Mouse (Mus musculus) urinary bladder, postnatal 36 days (tissue): ENCODE results near the gene Gm20388.

Experiments used
- DNase-seq, 2 experiments: peaks; one replicate each; pipeline ENCODE4 v3.0.0; 2022; ENCODE audit warnings: low spot score in 2 of 2, mixed read lengths in 1 of 2

Gene Gm20388

GRCm38 (mm10) chr8:121377680-121378079, 1467.0 kb downstream of the Gm20388 start:
- DNase-seq = no peak

DNA sequence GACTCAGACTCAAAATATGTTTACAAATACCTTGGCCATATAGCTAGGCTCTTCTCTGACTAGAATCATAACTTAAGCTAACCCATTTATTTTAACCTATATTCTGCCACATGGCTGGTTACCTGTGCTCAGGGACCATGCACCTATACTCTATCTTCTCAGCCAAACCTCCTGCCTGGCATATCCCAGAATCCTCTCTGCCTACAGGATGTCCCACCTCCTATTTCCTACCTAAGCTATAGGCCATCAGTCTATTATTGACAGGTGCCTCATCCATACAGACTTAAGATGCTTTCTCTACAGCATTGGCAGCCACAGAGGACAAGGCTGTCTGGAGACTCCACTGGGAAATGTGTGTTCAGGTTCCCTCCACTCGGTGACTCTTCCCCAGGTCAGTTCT, 1468.7 kb downstream of the Gm20388 start:
- DNase-seq = no peak

- DNase-seq = peak; percentile 46 to 63
Measured at GRCm38 (mm10) chr8:121382583-121383241, 1472.1 kb downstream of the Gm20388 start.

DNA sequence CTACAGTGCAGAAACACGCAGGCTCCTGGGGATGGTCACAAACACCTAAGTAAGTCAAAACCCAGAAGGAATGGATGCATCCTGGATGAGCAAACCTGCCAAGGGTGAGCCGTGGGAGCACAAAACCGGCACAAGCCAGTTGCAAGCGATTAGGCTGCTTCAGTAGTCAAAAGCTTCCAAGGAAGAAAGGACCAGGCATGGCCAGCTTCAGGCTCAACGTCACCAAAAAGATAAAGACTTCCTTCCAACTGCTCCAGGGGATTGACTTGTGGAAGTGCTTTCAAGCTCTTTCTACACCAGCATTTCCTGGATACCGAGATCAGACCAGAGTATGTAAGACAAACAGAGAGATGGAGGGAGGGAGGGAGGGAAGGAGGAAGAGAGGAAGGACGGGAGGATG, 1474.9 kb downstream of the Gm20388 start:
- no peak for DNase-seq

- no peak for DNase-seq
Measured at GRCm38 (mm10) chr8:121390608-121391007, 1480.0 kb downstream of the Gm20388 start.

DNA sequence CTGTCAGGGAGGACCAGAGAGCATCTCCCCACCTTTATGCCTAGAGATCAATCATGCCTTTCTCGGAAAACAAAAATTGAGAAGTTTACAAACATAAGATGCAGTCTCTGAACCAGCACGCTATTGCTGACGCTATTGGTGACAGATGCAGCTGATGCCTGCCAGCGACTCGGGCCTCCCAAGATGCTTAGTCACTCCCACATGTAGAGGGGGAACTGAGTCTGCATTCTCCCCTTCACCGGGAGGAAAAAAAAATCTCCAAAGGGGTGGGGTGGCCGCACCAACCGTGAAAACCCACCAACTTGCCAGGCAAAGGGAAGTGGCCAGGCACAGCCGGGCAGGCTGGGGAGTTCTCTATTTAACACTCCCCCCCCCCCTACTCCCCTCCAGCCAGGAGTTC, 1480.6 kb downstream of the Gm20388 start:
- no peak for DNase-seq

- no peak for DNase-seq
Measured at GRCm38 (mm10) chr8:121391771-121392170, 1481.1 kb downstream of the Gm20388 start.

DNA sequence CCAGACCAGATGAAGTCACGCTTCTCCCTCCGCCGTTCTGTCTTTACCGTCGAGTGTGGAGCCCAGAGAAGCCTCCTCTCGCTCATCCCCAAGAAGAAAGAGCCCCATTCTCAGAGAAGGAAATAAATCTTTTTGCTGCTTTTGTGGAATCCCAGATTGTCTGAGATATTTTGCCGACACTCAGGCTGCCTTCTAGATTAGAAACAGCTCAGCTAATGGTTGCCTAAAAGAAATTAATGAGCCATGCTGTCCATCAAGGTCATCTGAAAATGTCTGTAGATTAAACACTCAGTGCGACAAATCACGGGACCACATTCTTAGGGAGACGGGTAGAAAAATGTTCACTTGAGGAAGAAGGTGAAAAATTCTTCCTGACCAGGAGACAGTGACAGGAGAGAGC, 1481.8 kb downstream of the Gm20388 start:
- no peak for DNase-seq

DNA sequence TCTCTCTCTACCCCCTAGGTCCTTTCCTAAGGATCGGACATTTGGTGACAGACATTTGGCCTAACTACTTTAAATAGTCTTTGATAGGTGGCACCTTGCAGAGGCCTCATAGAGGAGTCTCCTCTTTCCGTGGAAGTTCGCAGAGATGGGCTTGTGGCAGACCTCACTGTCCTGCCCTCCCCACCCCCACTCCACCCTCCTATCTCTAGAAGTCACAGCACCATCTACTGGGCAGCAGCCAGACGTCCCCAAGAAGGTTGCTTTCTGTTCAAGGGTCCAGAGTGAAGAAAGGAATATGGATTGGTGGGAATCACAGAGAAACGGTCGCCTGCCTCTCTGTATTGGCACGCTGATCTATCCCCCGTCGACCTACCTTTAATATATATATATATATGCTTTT, 1482.5 kb downstream of the Gm20388 start:
- DNase-seq = peak in 1 of 2 experiments; percentile 19

DNA sequence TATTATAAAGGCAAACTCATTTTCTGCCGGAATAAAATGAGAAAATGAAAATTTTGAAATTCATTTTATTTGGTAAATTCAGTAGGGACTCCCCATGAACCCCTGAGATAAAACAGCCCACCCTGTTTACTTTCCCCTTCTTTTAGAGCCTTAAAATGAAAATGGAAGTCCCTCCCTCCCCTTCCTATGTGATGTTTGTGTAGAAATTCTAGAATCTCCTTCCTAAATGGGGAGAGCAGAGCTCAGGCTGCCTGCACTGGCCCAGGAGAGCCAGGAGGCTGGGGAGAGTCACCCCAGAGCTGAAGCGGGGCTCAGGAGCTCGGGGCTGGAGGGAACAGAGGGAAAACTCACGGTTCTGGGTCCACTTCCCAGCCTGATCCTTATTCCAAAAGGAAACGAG, 1484.0 kb downstream of the Gm20388 start:
- no peak for DNase-seq

- no peak for DNase-seq
Measured at GRCm38 (mm10) chr8:121395316-121395715, 1484.7 kb downstream of the Gm20388 start.

DNA sequence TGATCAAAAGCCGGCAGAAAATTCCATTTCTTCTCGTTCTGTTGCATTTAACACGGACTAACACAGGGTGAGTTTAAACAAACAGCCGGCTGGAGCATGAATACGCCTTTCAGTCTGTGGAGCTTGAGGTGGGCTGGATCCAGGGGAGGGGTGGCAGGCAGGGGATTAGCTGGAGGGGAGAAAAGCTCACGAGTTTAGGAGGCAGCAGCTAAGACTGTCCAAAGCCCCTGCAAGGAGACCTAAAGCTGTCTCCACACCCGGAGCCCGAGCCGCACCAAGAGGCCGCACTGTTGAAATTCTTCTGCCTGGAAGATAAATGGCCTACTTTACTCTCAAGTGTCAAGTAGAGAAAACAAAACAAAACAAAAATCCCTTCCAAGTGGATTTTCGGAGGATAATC, 1485.5 kb downstream of the Gm20388 start:
- DNase-seq = no peak

DNA sequence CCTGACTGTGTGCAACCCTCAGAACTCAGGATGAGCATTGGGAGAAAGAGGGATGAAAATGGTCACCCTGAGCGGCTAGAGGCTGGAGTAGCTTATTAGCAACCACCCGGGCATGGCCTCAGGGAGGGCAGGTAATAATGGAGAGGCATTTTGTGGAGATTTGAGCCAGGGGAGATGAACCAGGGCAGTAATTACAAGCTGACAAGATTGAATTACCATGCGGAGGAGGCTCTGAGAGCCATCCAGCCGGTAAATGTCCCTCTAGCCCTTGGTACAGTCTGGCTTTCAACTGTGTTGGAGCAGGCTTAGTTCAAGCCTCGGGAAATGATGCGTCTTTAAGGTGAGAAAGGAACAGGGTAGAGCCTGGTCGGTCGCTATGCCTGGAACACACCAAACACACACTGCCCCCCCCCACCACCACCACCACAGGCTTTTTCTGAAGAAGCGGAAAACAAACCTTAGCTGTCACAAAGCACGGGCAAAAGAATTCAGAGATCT, 1486.6 kb downstream of the Gm20388 start:
- no peak for DNase-seq

DNA sequence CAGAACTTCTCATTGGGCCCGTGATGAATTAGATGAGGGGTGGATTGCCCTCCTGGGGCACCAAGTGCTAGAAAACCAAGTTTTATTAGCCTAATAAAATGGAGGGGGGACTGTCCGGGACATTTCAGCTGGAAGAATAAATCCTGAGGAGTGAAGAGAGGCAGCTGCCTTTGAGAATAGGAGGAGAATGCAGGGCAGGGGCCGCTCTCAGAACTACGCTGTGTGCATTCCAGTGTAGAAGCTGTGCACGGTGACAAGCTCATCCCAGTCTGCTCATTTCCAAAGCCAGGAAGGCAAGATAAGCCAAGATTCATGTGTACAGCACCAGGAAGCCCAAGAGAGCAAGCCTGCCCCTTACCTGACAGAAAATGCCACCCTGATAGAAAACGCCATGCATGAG, 1487.4 kb downstream of the Gm20388 start:
- no peak for DNase-seq

- no peak for DNase-seq
Measured at GRCm38 (mm10) chr8:121398724-121399123, 1488.1 kb downstream of the Gm20388 start.

DNA sequence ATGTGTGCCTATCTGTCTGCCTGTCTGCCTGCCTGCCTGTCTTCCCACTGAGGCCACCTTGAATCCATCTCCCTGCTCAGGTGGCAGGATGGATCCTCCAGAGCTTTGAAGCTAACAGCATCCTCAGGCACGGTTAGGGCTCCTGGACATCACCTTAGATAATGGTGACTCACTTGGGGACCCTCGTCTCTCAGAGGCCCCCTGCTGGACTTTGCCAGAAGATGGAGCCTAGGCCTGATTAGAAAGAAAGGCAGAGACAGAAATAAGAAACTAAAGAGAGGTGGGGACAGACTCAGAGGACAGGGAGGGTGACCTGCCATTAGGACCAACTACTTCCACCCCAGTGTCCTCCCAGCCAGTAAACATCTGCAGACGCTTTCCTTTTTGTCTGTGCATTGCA, 1488.5 kb downstream of the Gm20388 start:
- no peak for DNase-seq

DNA sequence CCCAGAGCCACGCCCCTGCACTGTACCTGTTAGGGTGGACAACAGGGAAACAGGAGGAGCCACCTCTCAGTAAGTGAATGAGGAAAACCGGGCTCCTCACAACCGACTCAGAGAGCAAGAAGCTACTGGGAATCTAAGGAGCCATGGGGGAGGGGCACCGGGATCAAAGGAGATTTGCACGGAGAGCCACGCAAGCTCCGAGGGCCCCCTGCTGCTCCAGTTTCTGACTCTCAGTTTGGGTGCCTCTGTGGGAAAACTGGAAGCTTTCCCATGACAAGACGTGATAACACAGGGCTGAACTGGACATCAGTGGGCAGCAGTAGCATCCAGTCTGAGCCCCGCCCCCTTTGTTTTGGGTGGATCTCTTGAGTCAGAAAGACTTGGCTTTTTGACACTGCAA, 1489.9 kb downstream of the Gm20388 start:
- DNase-seq = no peak

- DNase-seq = no peak
Measured at GRCm38 (mm10) chr8:121403821-121404220, 1493.2 kb downstream of the Gm20388 start.

DNA sequence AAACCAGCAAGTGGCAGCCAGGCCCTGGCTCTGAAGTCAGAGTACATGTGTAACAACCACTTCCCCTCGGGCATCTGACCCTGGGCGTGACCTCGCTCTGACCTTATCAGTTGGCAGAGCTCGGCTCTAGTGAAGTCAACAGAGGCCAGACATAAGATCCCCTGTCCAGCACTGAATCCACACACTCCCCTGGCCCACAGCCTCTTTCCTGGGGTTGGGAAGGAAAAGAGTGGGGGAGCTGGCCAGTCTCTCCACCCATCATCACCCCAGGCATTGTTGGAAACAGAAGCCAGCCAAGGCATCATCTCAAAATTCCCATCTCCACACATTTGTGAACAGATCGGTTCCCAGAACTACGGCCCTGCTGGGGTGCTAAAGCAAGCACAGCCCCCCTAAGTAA, 1507.4 kb downstream of the Gm20388 start:
- no peak for DNase-seq

- DNase-seq = no peak
Measured at GRCm38 (mm10) chr8:121419551-121419950, 1508.9 kb downstream of the Gm20388 start.

- no peak for DNase-seq
Measured at GRCm38 (mm10) chr8:121421009-121421408, 1510.4 kb downstream of the Gm20388 start.

DNA sequence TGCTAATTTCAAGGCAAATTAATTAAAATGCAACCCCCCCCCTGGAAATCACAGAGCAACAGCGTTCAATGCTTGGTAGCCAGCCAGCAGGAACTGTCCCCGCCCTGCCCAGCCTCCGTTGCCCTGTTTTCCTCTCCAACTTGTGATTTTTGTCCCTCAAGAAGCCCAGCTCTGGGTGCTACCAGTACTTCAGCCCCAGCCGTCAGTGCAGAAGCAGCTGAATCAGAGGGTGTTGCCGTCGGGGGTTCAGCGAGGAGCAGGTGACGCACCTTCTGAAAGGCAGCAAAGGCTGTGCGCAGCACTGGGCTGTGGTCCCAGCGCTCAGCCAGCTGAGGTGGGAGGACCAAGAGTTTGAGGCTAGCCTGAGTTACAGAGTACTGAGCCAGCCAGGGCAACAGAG, 1513.4 kb downstream of the Gm20388 start:
- DNase-seq = no peak

- DNase-seq = no peak
Measured at GRCm38 (mm10) chr8:121424600-121424999, 1514.0 kb downstream of the Gm20388 start.

- peak in 1 of 2 experiments; percentile 25 for DNase-seq
Measured at GRCm38 (mm10) chr8:121431499-121431898, 1520.9 kb downstream of the Gm20388 start.
